Mouse (Mus musculus) spleen, adult 2 months (tissue): Measurements from ENCODE around the gene Ehbp1l1. TPM values are rescaled to one million over a fixed set of nuclear protein-coding genes. Genes with fewer than 3 reads are reported as not detected.
A peak's percentile ranks its signal among the peaks of the same experiment; 100 is the strongest.

ENCODE experiments used
- DNase-seq, 2 experiments: peaks; one replicate each; pipeline versions ENCODE4 v3.0.0 to v3.0.0-alpha.2; 2012 to 2021; ENCODE audit warnings: low spot score in 2 of 2, low read depth in 1 of 2
- H3K27ac ChIP-seq: fragments of 200-500 bp; 2 replicates; pipeline ENCODE4 v1.5.1; 2012; ENCODE audit warnings: low read length, inconsistent platforms; ENCODE audit not compliant: insufficient read depth
- H3K27me3 ChIP-seq: fragments of 200-500 bp; 2 replicates; pipeline ENCODE4 v1.6.1; 2012; ENCODE audit warnings: mild to moderate bottlenecking, moderate library complexity, low read length, inconsistent platforms; ENCODE audit not compliant: control insufficient read depth, insufficient read depth
- H3K36me3 ChIP-seq: fragments of 200-500 bp; 2 replicates; pipeline ENCODE4 v1.6.1; 2012; ENCODE audit warnings: mild to moderate bottlenecking, low read length, inconsistent platforms; ENCODE audit not compliant: control insufficient read depth, insufficient read depth
- H3K4me1 ChIP-seq: fragments of 200-500 bp; 2 replicates; pipeline ENCODE4 v1.6.1; 2011; ENCODE audit warnings: inconsistent platforms; ENCODE audit not compliant: control insufficient read depth, insufficient read depth, insufficient read length
- H3K4me3 ChIP-seq: fragments of 200-500 bp; 2 replicates; pipeline ENCODE4 v1.5.1; 2011; ENCODE audit warnings: mild to moderate bottlenecking, inconsistent platforms; ENCODE audit not compliant: insufficient read depth, insufficient read length; ENCODE audit errors: extremely low read depth
- CTCF ChIP-seq: fragments of 200-500 bp; IDR thresholded peaks from 2 replicates; pipeline ENCODE4 v1.5.1; 2011; ENCODE audit warnings: mild to moderate bottlenecking, inconsistent platforms; ENCODE audit not compliant: insufficient read depth, insufficient read length, insufficient replicate concordance; ENCODE audit errors: extremely low read depth
- POLR2A ChIP-seq: fragments of 200-500 bp; IDR thresholded peaks from 2 replicates; pipeline ENCODE4 v1.6.1; 2011; ENCODE audit warnings: low read depth, low read length, inconsistent platforms
- WGBS: fragments of 180-500 bp; shearing (Covaris S2); methylation state at CpG from one replicate; pipeline ENCODE4 v1.1.7; 2018; 5-methylcytosine and 5-hydroxymethylcytosine counted together
- polyA plus RNA-seq: library from polyadenylated mRNA; depleted of rRNA; stranded (reverse); fragments of >200 nt; gene quantifications from 2 replicates; pipeline ENCODE4 v1.2.3, GENCODE M21; 2012

The Ehbp1l1 gene
- polyA plus RNA-seq, 1 experiment = 94.6 TPM

DNA sequence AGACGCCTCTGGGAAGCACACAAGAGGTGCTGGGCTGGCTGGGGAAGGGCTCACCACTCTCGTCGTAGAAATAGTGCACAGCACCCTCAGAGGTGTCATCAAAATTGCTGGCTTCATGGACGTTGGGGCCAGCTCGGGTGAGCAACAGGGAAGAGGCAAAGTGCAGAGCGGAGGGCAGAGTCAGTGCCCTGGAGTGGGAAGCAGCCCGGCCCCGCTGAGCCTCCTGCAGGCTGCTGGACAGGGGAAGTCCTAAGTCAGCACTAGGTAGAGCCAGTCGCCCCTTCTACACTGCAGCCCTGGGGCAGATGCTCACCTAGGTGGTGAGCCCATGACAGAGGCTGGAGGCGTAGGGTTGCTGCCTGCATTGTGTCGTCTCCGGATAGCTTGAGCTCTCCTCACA lies 41.9 kb downstream of the Ehbp1l1 start:
- Histone ChIP-seq H3K4me1 (peaks cover 10% of the 10 kb centered on the region), H3K27ac (no peak overlapping the region), H3K36me3 (peaks cover 61% of the 10 kb centered on the region), H3K4me3 (no peak overlapping the region), H3K27me3 (no peaks in the 10 kb centered on the region)
- TF ChIP-seq CTCF = no peak
- no peak for DNase-seq
- 96% methylated on average over 12 of the region's 12 CpGs for WGBS

DNA sequence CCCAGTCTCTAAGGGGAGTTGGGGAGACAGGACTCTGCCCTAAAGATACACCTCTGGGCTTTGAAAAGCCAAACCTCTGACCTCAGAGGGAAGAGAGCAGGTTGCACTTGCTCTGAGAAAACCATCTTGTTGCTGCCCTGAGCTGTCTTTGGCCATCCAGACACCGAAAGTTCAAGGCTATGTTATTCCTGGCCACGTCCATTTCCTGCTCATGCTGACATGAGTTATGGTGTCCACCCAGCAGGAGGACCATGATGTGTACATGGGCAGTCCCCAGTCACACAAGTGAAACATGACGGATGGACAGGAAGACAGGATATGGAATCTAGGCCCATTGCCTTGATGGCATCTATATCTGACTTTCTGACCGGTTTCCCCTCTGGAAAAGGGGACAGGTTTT lies 45.7 kb downstream of the Ehbp1l1 start:
- no peak for DNase-seq
- TF ChIP-seq POLR2A (no peak), CTCF (no peak)
- 92% methylated on average over 4 of the region's 4 CpGs for WGBS
- no peak overlapping the region for H3K4me3 ChIP-seq
- H3K27me3 ChIP-seq = no peaks in the 10 kb centered on the region
- no peak overlapping the region for H3K27ac ChIP-seq
- H3K4me1 ChIP-seq = no peaks in the 10 kb centered on the region
- H3K36me3 ChIP-seq = peaks cover 75% of the 10 kb centered on the region

DNA sequence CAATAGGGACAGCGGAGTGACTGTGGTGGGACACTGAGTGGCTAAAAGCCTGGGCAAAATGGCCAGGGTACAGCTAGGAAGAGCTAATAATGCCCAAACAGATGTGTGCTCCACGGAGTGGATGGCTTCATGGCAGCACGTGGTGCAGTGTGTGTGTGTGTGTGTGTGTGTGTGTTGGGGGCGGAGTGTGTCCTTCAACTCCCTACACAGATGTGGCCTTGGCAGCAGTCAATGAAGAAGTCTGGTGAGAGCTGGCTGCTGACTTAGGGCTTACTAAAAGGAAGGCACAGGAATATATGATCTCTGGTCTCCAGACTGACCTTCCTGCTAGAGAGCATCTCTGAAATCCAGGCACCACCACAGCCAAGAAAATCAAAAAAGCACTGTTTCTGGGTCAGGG lies 57.7 kb downstream of the Ehbp1l1 start:
- Histone ChIP-seq H3K27me3 (no peaks in the 10 kb centered on the region), H3K4me1 (peaks cover 3% of the 10 kb centered on the region; the same call in 1 of the 2 replicates), H3K27ac (no peak overlapping the region), H3K36me3 (peaks cover 47% of the 10 kb centered on the region), H3K4me3 (no peak overlapping the region)
- no peak for DNase-seq
- 91% methylated on average over 4 of the region's 4 CpGs for WGBS
- no peak for TF ChIP-seq POLR2A
- TF ChIP-seq CTCF = no peak

DNA sequence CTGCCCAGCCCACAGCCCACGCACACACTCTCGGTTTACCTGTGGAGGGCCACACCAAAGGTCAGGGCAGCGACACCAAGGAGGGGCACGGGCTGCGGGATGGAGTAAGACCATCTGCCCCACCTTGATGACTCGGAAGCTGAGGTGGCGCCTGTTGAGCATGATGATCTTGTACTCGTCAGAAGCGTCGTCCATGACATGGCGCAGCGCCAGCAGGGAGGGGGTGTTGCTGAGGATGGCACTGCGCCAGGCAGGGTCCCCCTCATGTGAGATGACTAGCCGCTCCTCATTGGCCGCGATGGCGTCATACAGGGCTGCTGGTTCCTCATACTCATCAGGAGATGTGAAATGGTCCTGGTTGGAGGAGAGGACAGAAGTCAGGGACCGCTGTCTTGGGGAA lies 59.7 kb downstream of the Ehbp1l1 start:
- H3K4me3 ChIP-seq = no peak overlapping the region
- 96% methylated on average over 18 of the region's 18 CpGs for WGBS

DNA sequence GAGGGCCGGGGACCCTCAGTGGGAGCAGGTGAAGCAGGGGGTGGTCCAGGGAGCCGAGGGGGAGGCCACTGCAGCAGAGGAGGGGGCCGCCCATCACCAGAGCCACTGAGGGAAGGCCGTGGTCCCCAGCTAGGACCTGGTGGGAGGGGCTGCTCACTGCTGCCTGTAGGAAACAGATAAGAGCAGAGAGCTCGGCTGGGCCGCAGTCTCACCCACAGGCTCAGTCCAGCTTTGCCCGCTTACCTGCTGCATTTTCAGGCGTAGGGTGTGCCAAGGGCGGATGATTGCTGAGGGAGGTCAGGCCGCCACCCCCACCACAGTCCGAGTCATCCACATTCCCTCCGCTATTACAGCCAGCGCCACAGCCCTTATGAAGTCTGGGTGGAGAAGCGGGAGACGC lies 60.7 kb downstream of the Ehbp1l1 start:
- no peaks in the 10 kb centered on the region for H3K27me3 ChIP-seq
- H3K4me1 ChIP-seq = peaks cover 11% of the 10 kb centered on the region; the same call in 1 of the 2 replicates
- no peak overlapping the region for H3K4me3 ChIP-seq
- DNase-seq = no peak
- TF ChIP-seq POLR2A (no peak), CTCF (no peak)
- peaks cover 28% of the 10 kb centered on the region for H3K36me3 ChIP-seq
- H3K27ac ChIP-seq = peak overlapping the region; percentile 1; the same call in 1 of the 2 replicates
- 88% methylated on average over 15 of the region's 15 CpGs for WGBS

More for the DNA sequence above, 59.7 kb downstream of the Ehbp1l1 start:
- Histone ChIP-seq H3K4me1 (peaks cover 7% of the 10 kb centered on the region; the same call in 1 of the 2 replicates), H3K27me3 (no peaks in the 10 kb centered on the region), H3K36me3 (peaks cover 31% of the 10 kb centered on the region), H3K27ac (no peak overlapping the region)
- TF ChIP-seq CTCF (no peak), POLR2A (no peak)
- no peak for DNase-seq

DNA sequence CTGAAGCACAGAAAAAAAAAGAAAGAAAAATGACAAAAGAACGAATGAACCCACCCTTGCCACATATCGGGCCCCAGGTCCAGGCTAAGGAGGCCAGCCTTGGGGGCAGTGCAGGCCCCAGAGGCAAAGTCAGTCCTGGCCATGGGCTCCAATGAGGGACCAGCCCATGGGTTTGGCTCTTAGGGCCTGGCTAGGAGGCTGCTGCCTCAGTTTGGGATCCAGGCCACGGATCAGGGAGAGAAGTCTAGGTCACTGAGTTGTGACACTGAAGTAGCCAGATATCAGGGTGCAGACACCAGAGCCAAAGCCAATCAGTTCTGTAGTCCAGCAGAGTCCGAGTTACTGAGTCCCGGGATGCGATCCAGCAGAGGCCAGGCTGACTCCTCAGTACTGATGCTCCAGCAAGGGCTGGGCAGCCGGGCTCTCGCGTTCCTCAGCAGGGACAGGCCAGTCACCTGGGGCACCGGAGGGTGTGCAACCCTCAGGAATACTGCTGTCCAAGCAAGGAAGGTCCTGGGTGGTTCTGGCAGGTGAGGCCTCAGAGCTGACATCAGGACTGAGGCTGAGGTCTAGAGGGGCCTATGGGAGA lies 61.4 kb downstream of the Ehbp1l1 start:
- Histone ChIP-seq H3K4me1 (peaks cover 17% of the 10 kb centered on the region; the same call in 1 of the 2 replicates), H3K27me3 (no peaks in the 10 kb centered on the region), H3K27ac (no peak overlapping the region), H3K36me3 (peaks cover 29% of the 10 kb centered on the region), H3K4me3 (no peak overlapping the region)
- 93% methylated on average over 10 of the region's 10 CpGs for WGBS
- DNase-seq = no peak
- TF ChIP-seq CTCF (no peak), POLR2A (no peak)
